Mouse (Mus musculus) hindbrain, embryonic 13.5 days (tissue): ENCODE measurements around the gene Lrmda. TPM values are rescaled to one million over a fixed set of nuclear protein-coding genes. Genes with fewer than 3 reads are reported as not detected.

Source experiments
- ATAC-seq: fragments of 200-750 bp; cut with Nextera tagmentation; 2 replicates; pipeline ENCODE4 v1.8.0; 2017; ENCODE audit warnings: moderate TSS enrichment; ENCODE audit not compliant: low FRiP score
- H3K27ac ChIP-seq: fragments of 300-500 bp; sonication (generic); 2 replicates; pipeline ENCODE4 v1.5.1; 2015; ENCODE audit warnings: inconsistent platforms, mild to moderate bottlenecking, moderate library complexity
- H3K27me3 ChIP-seq: fragments of 300-500 bp; sonication (generic); 2 replicates; pipeline ENCODE4 v1.6.1; 2015; ENCODE audit warnings: mild to moderate bottlenecking, inconsistent platforms
- H3K36me3 ChIP-seq: fragments of 300-500 bp; sonication (generic); 2 replicates; pipeline ENCODE4 v1.6.1; 2015; ENCODE audit warnings: mild to moderate bottlenecking, inconsistent platforms
- H3K4me1 ChIP-seq: fragments of 300-500 bp; sonication (generic); replicated peaks from 2 replicates; pipeline ENCODE4 v1.6.1; 2015; ENCODE audit warnings: inconsistent platforms
- H3K4me2 ChIP-seq: fragments of 300-500 bp; sonication (generic); 2 replicates; pipeline ENCODE4 v1.6.1; 2015; ENCODE audit warnings: inconsistent platforms, mild to moderate bottlenecking, moderate library complexity
- H3K4me3 ChIP-seq: fragments of 300-500 bp; sonication (generic); 2 replicates; pipeline ENCODE4 v1.5.1; 2015; ENCODE audit warnings: mild to moderate bottlenecking, inconsistent platforms
- H3K9ac ChIP-seq: fragments of 300-500 bp; sonication (generic); 2 replicates; pipeline ENCODE4 v1.6.1; 2015; ENCODE audit warnings: mild to moderate bottlenecking, inconsistent platforms
- H3K9me3 ChIP-seq: fragments of 300-500 bp; sonication (generic); 2 replicates; pipeline ENCODE4 v1.6.1; 2016; ENCODE audit warnings: inconsistent platforms
- WGBS: fragments of 180-500 bp; shearing (Covaris S2); methylation state at CpG from one replicate; pipeline ENCODE4 v1.1.7; 2015; 5-methylcytosine and 5-hydroxymethylcytosine counted together
- polyA plus RNA-seq: library from polyadenylated mRNA; unstranded; fragments of >200 nt; fragmentation: Nextera tagmentation; extraction: Ambion mirVana; gene quantifications from 2 replicates; pipeline ENCODE4 v1.2.1, GENCODE M21; 2015

Lrmda gene
- polyA plus RNA-seq: 0.16 TPM in 1 of 2 replicates, not detected in the other

- Histone ChIP-seq H3K27ac (no peak within 1 kb of the TSS), H3K36me3 (no peaks in the 10 kb centered on the region), H3K9ac (peak within 1 kb of the TSS; percentile 63), H3K4me1 (peaks cover 13% of the 10 kb centered on the region), H3K9me3 (no peaks in the 10 kb centered on the region), H3K27me3 (peaks cover 58% of the 10 kb centered on the region), H3K4me2 (peak within 1 kb of the TSS; percentile 62), H3K4me3 (peak within 1 kb of the TSS; percentile 35)
- WGBS: 3% methylated on average over 30 of the region's 33 CpGs
- peak; percentile 59; the same call in 1 of the 2 replicates for ATAC-seq
Observed at GRCm38 (mm10) chr14:22019252-22019948, at the start of gene Lrmda. TSS of gene Lrmda (plus strand) at chr14:22019712.

GRCm38 (mm10) chr14:21981462-21981861 is 38.0 kb upstream of the Lrmda start:
- peak overlapping the region; percentile 89; the same call in 1 of the 2 replicates for H3K27ac ChIP-seq
- peak; percentile 67 for ATAC-seq
- H3K4me1 ChIP-seq: peaks cover 39% of the 10 kb centered on the region
- peak overlapping the region; percentile 79 for H3K4me2 ChIP-seq
- peaks cover 1% of the 10 kb centered on the region; the same call in 1 of the 2 replicates for H3K9me3 ChIP-seq
- peak overlapping the region; percentile 15; the same call in 1 of the 2 replicates for H3K4me3 ChIP-seq
- peaks cover 8% of the 10 kb centered on the region; the same call in 1 of the 2 replicates for H3K36me3 ChIP-seq
- H3K9ac ChIP-seq: peak overlapping the region; percentile 59; the same call in 1 of the 2 replicates
- under 1% methylated on average over 18 of the region's 22 CpGs for WGBS
- peaks cover 21% of the 10 kb centered on the region for H3K27me3 ChIP-seq

- peak overlapping the region; percentile 89 for H3K9ac ChIP-seq
- peaks cover 45% of the 10 kb centered on the region for H3K4me1 ChIP-seq
- H3K9me3 ChIP-seq: no peaks in the 10 kb centered on the region
- peaks cover 8% of the 10 kb centered on the region; the same call in 1 of the 2 replicates for H3K36me3 ChIP-seq
- WGBS: 12% methylated on average over 14 of the region's 14 CpGs
- H3K4me3 ChIP-seq: peak overlapping the region; percentile 47
- no peak for ATAC-seq
- H3K27ac ChIP-seq: peak overlapping the region; percentile 89
- peak overlapping the region; percentile 79 for H3K4me2 ChIP-seq
- H3K27me3 ChIP-seq: peaks cover 21% of the 10 kb centered on the region
Observed at GRCm38 (mm10) chr14:21982096-21982591, 37.4 kb upstream of the Lrmda start.

GRCm38 (mm10) chr14:21982592-21983310 is 36.8 kb upstream of the Lrmda start:
- ATAC-seq: no peak
- peaks cover 45% of the 10 kb centered on the region for H3K4me1 ChIP-seq

GRCm38 (mm10) chr14:21983311-21983949 is 36.1 kb upstream of the Lrmda start:
- Histone ChIP-seq H3K4me2 (peak overlapping the region; percentile 79), H3K27me3 (peaks cover 19% of the 10 kb centered on the region), H3K36me3 (peaks cover 8% of the 10 kb centered on the region; the same call in 1 of the 2 replicates), H3K27ac (peak overlapping the region; percentile 89), H3K9me3 (no peaks in the 10 kb centered on the region), H3K4me3 (peak overlapping the region; percentile 47), H3K9ac (peak overlapping the region; percentile 89), H3K4me1 (peaks cover 45% of the 10 kb centered on the region)
- no peak for ATAC-seq
- WGBS: under 1% methylated on average over 22 of the region's 22 CpGs

More at GRCm38 (mm10) chr14:21982592-21983310, 36.8 kb upstream of the Lrmda start:
- WGBS: 2% methylated on average over 38 of the region's 38 CpGs
- peaks cover 8% of the 10 kb centered on the region; the same call in 1 of the 2 replicates for H3K36me3 ChIP-seq
- peak overlapping the region; percentile 89 for H3K27ac ChIP-seq
- H3K27me3 ChIP-seq: peaks cover 21% of the 10 kb centered on the region
- H3K4me3 ChIP-seq: peak overlapping the region; percentile 47
- peak overlapping the region; percentile 79 for H3K4me2 ChIP-seq
- H3K9ac ChIP-seq: peak overlapping the region; percentile 89
- no peaks in the 10 kb centered on the region for H3K9me3 ChIP-seq

GRCm38 (mm10) chr14:21983950-21984730 is 35.4 kb upstream of the Lrmda start:
- Histone ChIP-seq H3K4me2 (peak overlapping the region; percentile 79), H3K4me1 (peaks cover 51% of the 10 kb centered on the region), H3K36me3 (peaks cover 8% of the 10 kb centered on the region; the same call in 1 of the 2 replicates), H3K9ac (peak overlapping the region; percentile 97), H3K4me3 (peak overlapping the region; percentile 86), H3K27ac (peak overlapping the region; percentile 99), H3K9me3 (no peaks in the 10 kb centered on the region), H3K27me3 (peaks cover 17% of the 10 kb centered on the region)
- 3% methylated on average over 18 of the region's 18 CpGs for WGBS
- no peak for ATAC-seq

- peak overlapping the region; percentile 97 for H3K9ac ChIP-seq
- H3K4me1 ChIP-seq: peaks cover 58% of the 10 kb centered on the region
- H3K27me3 ChIP-seq: peaks cover 23% of the 10 kb centered on the region
- H3K27ac ChIP-seq: peak overlapping the region; percentile 99
- no peak for ATAC-seq
- H3K4me3 ChIP-seq: peak overlapping the region; percentile 86
- H3K36me3 ChIP-seq: peaks cover 8% of the 10 kb centered on the region; the same call in 1 of the 2 replicates
- H3K9me3 ChIP-seq: no peaks in the 10 kb centered on the region
- under 1% methylated on average over 49 of the region's 49 CpGs for WGBS
- peak overlapping the region; percentile 78 for H3K4me2 ChIP-seq
Observed at GRCm38 (mm10) chr14:21984757-21985425, 34.6 kb upstream of the Lrmda start.

GRCm38 (mm10) chr14:21985426-21985931 is 34.0 kb upstream of the Lrmda start:
- H3K36me3 ChIP-seq: peaks cover 8% of the 10 kb centered on the region; the same call in 1 of the 2 replicates
- H3K9me3 ChIP-seq: no peaks in the 10 kb centered on the region
- H3K4me3 ChIP-seq: peak overlapping the region; percentile 86
- peaks cover 64% of the 10 kb centered on the region for H3K4me1 ChIP-seq
- no peak for ATAC-seq
- peak overlapping the region; percentile 97 for H3K9ac ChIP-seq
- H3K4me2 ChIP-seq: peak overlapping the region; percentile 78
- H3K27ac ChIP-seq: peak overlapping the region; percentile 99
- WGBS: under 1% methylated on average over 36 of the region's 37 CpGs
- peaks cover 25% of the 10 kb centered on the region for H3K27me3 ChIP-seq

- Histone ChIP-seq H3K4me3 (peak overlapping the region; percentile 86), H3K36me3 (peaks cover 8% of the 10 kb centered on the region; the same call in 1 of the 2 replicates), H3K27ac (peak overlapping the region; percentile 99), H3K9ac (peak overlapping the region; percentile 97), H3K9me3 (no peaks in the 10 kb centered on the region), H3K4me2 (peak overlapping the region; percentile 78), H3K4me1 (peaks cover 71% of the 10 kb centered on the region), H3K27me3 (peaks cover 24% of the 10 kb centered on the region)
- WGBS: under 1% methylated on average over 57 of the region's 62 CpGs
- ATAC-seq: no peak
Observed at GRCm38 (mm10) chr14:21985981-21986732, 33.4 kb upstream of the Lrmda start.
